Mouse (Mus musculus): ENCODE measurements around the gene Dip2c. TPM values are rescaled to one million over a fixed set of nuclear protein-coding genes. Genes with fewer than 3 reads are reported as not detected.
A peak's percentile ranks its signal among the peaks of the same experiment; 100 is the strongest.

The Dip2c gene
- polyA plus RNA-seq, 1 experiment from 2014 or later, result 12.3 TPM

- 57% methylated on average over 2 of the region's 2 CpGs for WGBS
- Histone ChIP-seq H3K9me3 (ENCODE audit: control insufficient read depth, low read length) (no peaks in the 10 kb centered on the region), H3K36me3 (ENCODE audit: control insufficient read depth, insufficient read depth) (no peaks in the 10 kb centered on the region), H3K4me1 (replicated peaks; ENCODE audit: control insufficient read depth, insufficient read depth, low read length) (peaks cover 23% of the 10 kb centered on the region), H3K27me3 (replicated peaks; ENCODE audit: control insufficient read depth, insufficient read depth, low read length) (no peaks in the 10 kb centered on the region), H3K9ac (replicated peaks; ENCODE audit: low read depth, low read length) (no peak overlapping the region), H3K27ac (ENCODE audit: low read length) (no peak overlapping the region), H3K4me2 (ENCODE audit: low read length) (no peak overlapping the region), H3K4me3 (replicated peaks; ENCODE audit: low read length) (no peak overlapping the region)
- ATAC-seq, result no peak
These were observed 74.3 kb downstream of the Dip2c start for GRCm38 (mm10) chr13:9350670-9351069.

- no peaks in the 10 kb centered on the region for H3K27me3 ChIP-seq (replicated peaks; ENCODE audit: control insufficient read depth, insufficient read depth, low read length)
- H3K4me1 ChIP-seq (replicated peaks; ENCODE audit: control insufficient read depth, insufficient read depth, low read length), result peaks cover 23% of the 10 kb centered on the region
- H3K36me3 ChIP-seq (ENCODE audit: control insufficient read depth, insufficient read depth), result no peaks in the 10 kb centered on the region
- no peaks in the 10 kb centered on the region for H3K9me3 ChIP-seq (ENCODE audit: control insufficient read depth, low read length)
- ATAC-seq, result no peak
- H3K4me3 ChIP-seq (replicated peaks; ENCODE audit: low read length), result no peak overlapping the region
- no peak overlapping the region for H3K9ac ChIP-seq (replicated peaks; ENCODE audit: low read depth, low read length)
- no peak overlapping the region for H3K27ac ChIP-seq (ENCODE audit: low read length)
- no peak overlapping the region for H3K4me2 ChIP-seq (ENCODE audit: low read length)
- WGBS, result 96% methylated on average over 1 of the region's 1 CpGs
These were observed 77.6 kb downstream of the Dip2c start for GRCm38 (mm10) chr13:9353890-9354289.

GRCm38 (mm10) chr13:9355331-9355730, 79.0 kb downstream of the Dip2c start:
- WGBS, result 16% methylated on average over 4 of the region's 4 CpGs
- Histone ChIP-seq H3K9me3 (ENCODE audit: control insufficient read depth, low read length) (no peaks in the 10 kb centered on the region), H3K4me3 (replicated peaks; ENCODE audit: low read length) (no peak overlapping the region), H3K27ac (ENCODE audit: low read length) (no peak overlapping the region; the same call in 1 of the 2 replicates), H3K36me3 (ENCODE audit: control insufficient read depth, insufficient read depth) (no peaks in the 10 kb centered on the region), H3K9ac (replicated peaks; ENCODE audit: low read depth, low read length) (no peak overlapping the region), H3K4me2 (ENCODE audit: low read length) (no peak overlapping the region), H3K27me3 (replicated peaks; ENCODE audit: control insufficient read depth, insufficient read depth, low read length) (no peaks in the 10 kb centered on the region), H3K4me1 (replicated peaks; ENCODE audit: control insufficient read depth, insufficient read depth, low read length) (peaks cover 14% of the 10 kb centered on the region)
- peak; percentile 92 for ATAC-seq

- no peak for ATAC-seq
- Histone ChIP-seq H3K4me1 (replicated peaks; ENCODE audit: control insufficient read depth, insufficient read depth, low read length) (no peaks in the 10 kb centered on the region), H3K27ac (ENCODE audit: low read length) (no peak overlapping the region), H3K27me3 (replicated peaks; ENCODE audit: control insufficient read depth, insufficient read depth, low read length) (no peaks in the 10 kb centered on the region), H3K36me3 (ENCODE audit: control insufficient read depth, insufficient read depth) (no peaks in the 10 kb centered on the region), H3K4me3 (replicated peaks; ENCODE audit: low read length) (no peak overlapping the region), H3K9me3 (ENCODE audit: control insufficient read depth, low read length) (no peaks in the 10 kb centered on the region), H3K9ac (replicated peaks; ENCODE audit: low read depth, low read length) (no peak overlapping the region), H3K4me2 (ENCODE audit: low read length) (no peak overlapping the region)
- WGBS, result 60% methylated on average over 2 of the region's 2 CpGs
These were observed 85.1 kb downstream of the Dip2c start for GRCm38 (mm10) chr13:9361457-9361856.

GRCm38 (mm10) chr13:9371387-9371786, 95.1 kb downstream of the Dip2c start:
- Histone ChIP-seq H3K4me3 (replicated peaks; ENCODE audit: low read length) (no peak overlapping the region), H3K27ac (ENCODE audit: low read length) (no peak overlapping the region), H3K4me1 (replicated peaks; ENCODE audit: control insufficient read depth, insufficient read depth, low read length) (no peaks in the 10 kb centered on the region), H3K9me3 (ENCODE audit: control insufficient read depth, low read length) (no peaks in the 10 kb centered on the region), H3K9ac (replicated peaks; ENCODE audit: low read depth, low read length) (no peak overlapping the region), H3K36me3 (ENCODE audit: control insufficient read depth, insufficient read depth) (no peaks in the 10 kb centered on the region), H3K27me3 (replicated peaks; ENCODE audit: control insufficient read depth, insufficient read depth, low read length) (no peaks in the 10 kb centered on the region), H3K4me2 (ENCODE audit: low read length) (no peak overlapping the region)
- ATAC-seq, result no peak
- 58% methylated on average over 1 of the region's 1 CpGs for WGBS

GRCm38 (mm10) chr13:9377130-9377529, 100.8 kb downstream of the Dip2c start:
- no peak overlapping the region for H3K4me3 ChIP-seq (replicated peaks; ENCODE audit: low read length)
- no peak overlapping the region for H3K27ac ChIP-seq (ENCODE audit: low read length)
- H3K27me3 ChIP-seq (replicated peaks; ENCODE audit: control insufficient read depth, insufficient read depth, low read length), result no peaks in the 10 kb centered on the region
- H3K4me1 ChIP-seq (replicated peaks; ENCODE audit: control insufficient read depth, insufficient read depth, low read length), result no peaks in the 10 kb centered on the region
- 68% methylated on average over 2 of the region's 2 CpGs for WGBS
- no peaks in the 10 kb centered on the region for H3K36me3 ChIP-seq (ENCODE audit: control insufficient read depth, insufficient read depth)
- ATAC-seq, result no peak
- H3K9me3 ChIP-seq (ENCODE audit: control insufficient read depth, low read length), result no peaks in the 10 kb centered on the region
- H3K9ac ChIP-seq (replicated peaks; ENCODE audit: low read depth, low read length), result no peak overlapping the region
- no peak overlapping the region for H3K4me2 ChIP-seq (ENCODE audit: low read length)

GRCm38 (mm10) chr13:9380740-9381410, 104.5 kb downstream of the Dip2c start:
- Histone ChIP-seq H3K4me3 (replicated peaks; ENCODE audit: low read length) (no peak overlapping the region), H3K9me3 (ENCODE audit: control insufficient read depth, low read length) (no peaks in the 10 kb centered on the region), H3K9ac (replicated peaks; ENCODE audit: low read depth, low read length) (no peak overlapping the region), H3K27me3 (replicated peaks; ENCODE audit: control insufficient read depth, insufficient read depth, low read length) (no peaks in the 10 kb centered on the region), H3K4me1 (replicated peaks; ENCODE audit: control insufficient read depth, insufficient read depth, low read length) (no peaks in the 10 kb centered on the region), H3K27ac (ENCODE audit: low read length) (no peak overlapping the region), H3K4me2 (ENCODE audit: low read length) (no peak overlapping the region), H3K36me3 (ENCODE audit: control insufficient read depth, insufficient read depth) (no peaks in the 10 kb centered on the region)
- no peak for ATAC-seq
- 88% methylated on average over 5 of the region's 5 CpGs for WGBS

GRCm38 (mm10) chr13:9388017-9388416, 111.7 kb downstream of the Dip2c start:
- H3K27ac ChIP-seq (ENCODE audit: low read length), result no peak overlapping the region
- 99% methylated on average over 2 of the region's 2 CpGs for WGBS

GRCm38 (mm10) chr13:9389334-9389733, 113.0 kb downstream of the Dip2c start:
- Histone ChIP-seq H3K9me3 (ENCODE audit: control insufficient read depth, low read length) (no peaks in the 10 kb centered on the region), H3K27ac (ENCODE audit: low read length) (no peak overlapping the region), H3K27me3 (replicated peaks; ENCODE audit: control insufficient read depth, insufficient read depth, low read length) (no peaks in the 10 kb centered on the region), H3K4me3 (replicated peaks; ENCODE audit: low read length) (no peak overlapping the region), H3K9ac (replicated peaks; ENCODE audit: low read depth, low read length) (no peak overlapping the region), H3K36me3 (ENCODE audit: control insufficient read depth, insufficient read depth) (no peaks in the 10 kb centered on the region), H3K4me1 (replicated peaks; ENCODE audit: control insufficient read depth, insufficient read depth, low read length) (no peaks in the 10 kb centered on the region), H3K4me2 (ENCODE audit: low read length) (no peak overlapping the region)
- 88% methylated on average over 1 of the region's 1 CpGs for WGBS
- ATAC-seq, result no peak

More at GRCm38 (mm10) chr13:9388017-9388416, 111.7 kb downstream of the Dip2c start:
- no peaks in the 10 kb centered on the region for H3K4me1 ChIP-seq (replicated peaks; ENCODE audit: control insufficient read depth, insufficient read depth, low read length)
- no peaks in the 10 kb centered on the region for H3K36me3 ChIP-seq (ENCODE audit: control insufficient read depth, insufficient read depth)
- H3K27me3 ChIP-seq (replicated peaks; ENCODE audit: control insufficient read depth, insufficient read depth, low read length), result no peaks in the 10 kb centered on the region
- H3K4me2 ChIP-seq (ENCODE audit: low read length), result no peak overlapping the region
- H3K9ac ChIP-seq (replicated peaks; ENCODE audit: low read depth, low read length), result no peak overlapping the region
- ATAC-seq, result no peak
- H3K4me3 ChIP-seq (replicated peaks; ENCODE audit: low read length), result no peak overlapping the region
- no peaks in the 10 kb centered on the region for H3K9me3 ChIP-seq (ENCODE audit: control insufficient read depth, low read length)

All from forebrain, embryonic 16.5 days (tissue).